Mouse (Mus musculus): ENCODE measurements at regions not wholly inside any gene's neighbourhood (a gene's known extent, or its start where the extent isn't known, plus 50 kb on each side); places are given as distances from the start of the nearest gene placed in this dataset.

DNA sequence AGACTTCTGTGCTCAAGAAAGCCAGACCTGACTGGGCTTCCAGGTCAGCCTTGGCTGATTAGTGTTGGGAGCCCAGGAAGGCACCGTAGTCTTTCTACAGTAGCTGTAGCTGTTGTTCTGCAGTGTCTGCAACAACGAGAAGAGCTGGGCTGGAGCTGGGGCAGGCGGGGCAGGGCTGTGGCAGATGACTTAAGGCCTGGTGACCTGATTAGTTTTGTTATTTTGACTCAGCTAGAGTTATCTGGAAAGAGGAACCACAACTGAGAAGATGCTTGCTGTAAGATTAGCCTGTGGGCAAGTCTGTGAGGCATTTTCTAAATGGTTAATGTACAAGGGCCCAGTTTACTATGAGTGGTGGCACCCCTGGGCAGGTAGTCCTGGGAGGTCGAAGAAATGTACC is 104.3 kb downstream of the Plxna1 start:
- TF ChIP-seq POLR2A (IDR thresholded peaks at IDR 0.05; ENCODE audit: borderline replicate concordance, insufficient read depth, low read length) (no peak), CTCF (IDR thresholded peaks at IDR 0.05; ENCODE audit: borderline replicate concordance, insufficient read depth, low read depth, low read length) (no peak)

All from cerebellum, adult 2 months (tissue).